Mouse (Mus musculus): ENCODE measurements around the gene Trnt1. TPM values are rescaled to one million over a fixed set of nuclear protein-coding genes. Genes with fewer than 3 reads are reported as not detected.
A peak's percentile ranks its signal among the peaks of the same experiment; 100 is the strongest.

Gene Trnt1
- polyA plus RNA-seq, 1 experiment from 2014 or later, result 65.8 TPM

- Histone ChIP-seq H3K36me3 (no peaks in the 10 kb centered on the region), H3K4me1 (replicated peaks) (no peaks in the 10 kb centered on the region), H3K27ac (no peak within 1 kb of the TSS), H3K4me2 (no peak within 1 kb of the TSS), H3K4me3 (no peak within 1 kb of the TSS), H3K9me3 (no peaks in the 10 kb centered on the region), H3K9ac (no peak within 1 kb of the TSS), H3K27me3 (no peaks in the 10 kb centered on the region)
- ATAC-seq (ENCODE audit: low FRiP score), result no peak
- 75% methylated on average over 6 of the region's 6 CpGs for WGBS
These were observed 20.0 kb upstream of the Trnt1 start, which contains the start of gene Il5ra for GRCm38 (mm10) chr6:106748887-106749388. Gene Il5ra (minus strand): TSS chr6:106749037.

- no peak overlapping the region for H3K9ac ChIP-seq
- no peak overlapping the region for H3K27ac ChIP-seq
- H3K4me3 ChIP-seq, result no peak overlapping the region
- no peaks in the 10 kb centered on the region for H3K4me1 ChIP-seq (replicated peaks)
- no peak for ATAC-seq (ENCODE audit: low FRiP score)
- no peaks in the 10 kb centered on the region for H3K27me3 ChIP-seq
- no peaks in the 10 kb centered on the region for H3K9me3 ChIP-seq
- 66% methylated on average over 7 of the region's 7 CpGs for WGBS
- no peaks in the 10 kb centered on the region for H3K36me3 ChIP-seq
- no peak overlapping the region for H3K4me2 ChIP-seq
These were observed 18.6 kb upstream of the Trnt1 start for GRCm38 (mm10) chr6:106750291-106750690.

GRCm38 (mm10) chr6:106758299-106758698 lies 10.6 kb upstream of the Trnt1 start:
- ATAC-seq (ENCODE audit: low FRiP score), result no peak

GRCm38 (mm10) chr6:106760473-106761218 lies 8.3 kb upstream of the Trnt1 start:
- no peaks in the 10 kb centered on the region for H3K9me3 ChIP-seq
- 88% methylated on average over 2 of the region's 3 CpGs for WGBS
- no peak overlapping the region for H3K27ac ChIP-seq
- no peaks in the 10 kb centered on the region for H3K36me3 ChIP-seq
- ATAC-seq (ENCODE audit: low FRiP score), result no peak
- H3K9ac ChIP-seq, result no peak overlapping the region
- H3K4me1 ChIP-seq (replicated peaks), result no peaks in the 10 kb centered on the region
- no peak overlapping the region for H3K4me2 ChIP-seq
- 0 out of 2 replicates have a peak, but pooled peaks cover 4% of the 10 kb centered on the region for H3K27me3 ChIP-seq
- H3K4me3 ChIP-seq, result no peak overlapping the region

More at GRCm38 (mm10) chr6:106758299-106758698, 10.6 kb upstream of the Trnt1 start:
- 88% methylated on average over 3 of the region's 3 CpGs for WGBS
- H3K9me3 ChIP-seq, result no peaks in the 10 kb centered on the region
- no peak overlapping the region for H3K4me2 ChIP-seq
- no peak overlapping the region for H3K4me3 ChIP-seq
- H3K9ac ChIP-seq, result no peak overlapping the region
- H3K4me1 ChIP-seq (replicated peaks), result no peaks in the 10 kb centered on the region
- no peak overlapping the region for H3K27ac ChIP-seq
- 0 out of 2 replicates have a peak, but pooled peaks cover 4% of the 10 kb centered on the region for H3K27me3 ChIP-seq
- H3K36me3 ChIP-seq, result no peaks in the 10 kb centered on the region

- no peak overlapping the region for H3K9ac ChIP-seq
- H3K4me3 ChIP-seq, result no peak overlapping the region
- WGBS, result 64% methylated on average over 1 of the region's 1 CpGs
- 0 out of 2 replicates have a peak, but pooled peaks cover 4% of the 10 kb centered on the region for H3K27me3 ChIP-seq
- no peaks in the 10 kb centered on the region for H3K4me1 ChIP-seq (replicated peaks)
- H3K4me2 ChIP-seq, result no peak overlapping the region
- H3K9me3 ChIP-seq, result no peaks in the 10 kb centered on the region
- no peaks in the 10 kb centered on the region for H3K36me3 ChIP-seq
- H3K27ac ChIP-seq, result no peak overlapping the region
- ATAC-seq (ENCODE audit: low FRiP score), result no peak
These were observed 7.4 kb upstream of the Trnt1 start for GRCm38 (mm10) chr6:106761486-106761885.

- Histone ChIP-seq H3K4me1 (replicated peaks) (peaks cover 12% of the 10 kb centered on the region), H3K4me3 (no peak overlapping the region), H3K36me3 (no peaks in the 10 kb centered on the region), H3K27ac (no peak overlapping the region), H3K9ac (no peak overlapping the region), H3K4me2 (no peak overlapping the region), H3K9me3 (no peaks in the 10 kb centered on the region), H3K27me3 (0 out of 2 replicates have a peak, but pooled peaks cover 3% of the 10 kb centered on the region)
- ATAC-seq (ENCODE audit: low FRiP score), result no peak
- WGBS, result 74% methylated on average over 1 of the region's 1 CpGs
These were observed 3.0 kb upstream of the Trnt1 start for GRCm38 (mm10) chr6:106765892-106766291.

GRCm38 (mm10) chr6:106766774-106767173 lies 2.1 kb upstream of the Trnt1 start:
- no peak overlapping the region for H3K9ac ChIP-seq
- H3K4me2 ChIP-seq, result no peak overlapping the region
- no peaks in the 10 kb centered on the region for H3K9me3 ChIP-seq
- 82% methylated on average over 4 of the region's 4 CpGs for WGBS
- peaks cover 12% of the 10 kb centered on the region for H3K4me1 ChIP-seq (replicated peaks)
- no peak overlapping the region for H3K4me3 ChIP-seq
- no peak for ATAC-seq (ENCODE audit: low FRiP score)
- no peaks in the 10 kb centered on the region for H3K36me3 ChIP-seq
- 0 out of 2 replicates have a peak, but pooled peaks cover 3% of the 10 kb centered on the region for H3K27me3 ChIP-seq
- no peak overlapping the region for H3K27ac ChIP-seq

GRCm38 (mm10) chr6:106769290-106769866 lies 458 bp downstream of the Trnt1 start:
- WGBS, result 1% methylated on average over 33 of the region's 33 CpGs
- ATAC-seq (ENCODE audit: low FRiP score), result peak; percentile 85; the same call in 1 of the 2 replicates
- H3K36me3 ChIP-seq, result peaks cover 22% of the 10 kb centered on the region
- H3K27me3 ChIP-seq, result 0 out of 2 replicates have a peak, but pooled peaks cover 3% of the 10 kb centered on the region
- no peaks in the 10 kb centered on the region for H3K9me3 ChIP-seq
- peak overlapping the region; percentile 75 for H3K9ac ChIP-seq
- peaks cover 12% of the 10 kb centered on the region for H3K4me1 ChIP-seq (replicated peaks)
- no peak overlapping the region for H3K27ac ChIP-seq
- H3K4me2 ChIP-seq, result peak overlapping the region; percentile 97
- H3K4me3 ChIP-seq, result peak overlapping the region; percentile 75

- peak overlapping the region; percentile 75 for H3K4me3 ChIP-seq
- no peak overlapping the region for H3K27ac ChIP-seq
- H3K4me1 ChIP-seq (replicated peaks), result peaks cover 12% of the 10 kb centered on the region
- ATAC-seq (ENCODE audit: low FRiP score), result no peak
- 57% methylated on average over 4 of the region's 4 CpGs for WGBS
- peaks cover 25% of the 10 kb centered on the region for H3K36me3 ChIP-seq
- no peaks in the 10 kb centered on the region for H3K9me3 ChIP-seq
- peak overlapping the region; percentile 97 for H3K4me2 ChIP-seq
- H3K9ac ChIP-seq, result peak overlapping the region; percentile 75
- 0 out of 2 replicates have a peak, but pooled peaks cover 3% of the 10 kb centered on the region for H3K27me3 ChIP-seq
These were observed 1.1 kb downstream of the Trnt1 start for GRCm38 (mm10) chr6:106770046-106770445.

- Histone ChIP-seq H3K27ac (no peak overlapping the region), H3K4me3 (no peak overlapping the region), H3K9me3 (no peaks in the 10 kb centered on the region), H3K4me1 (replicated peaks) (no peaks in the 10 kb centered on the region), H3K4me2 (no peak overlapping the region), H3K9ac (no peak overlapping the region), H3K27me3 (no peaks in the 10 kb centered on the region), H3K36me3 (peaks cover 50% of the 10 kb centered on the region)
- WGBS, result 90% methylated on average over 3 of the region's 3 CpGs
- ATAC-seq (ENCODE audit: low FRiP score), result no peak
These were observed 18.2 kb downstream of the Trnt1 start for GRCm38 (mm10) chr6:106787138-106787537.

GRCm38 (mm10) chr6:106791429-106791828 lies 22.5 kb downstream of the Trnt1 start:
- 96% methylated on average over 8 of the region's 8 CpGs for WGBS
- H3K9ac ChIP-seq, result no peak overlapping the region

GRCm38 (mm10) chr6:106792486-106792885 lies 23.6 kb downstream of the Trnt1 start:
- 92% methylated on average over 5 of the region's 5 CpGs for WGBS
- no peak for ATAC-seq (ENCODE audit: low FRiP score)
- no peaks in the 10 kb centered on the region for H3K4me1 ChIP-seq (replicated peaks)
- H3K9me3 ChIP-seq, result no peaks in the 10 kb centered on the region
- H3K4me3 ChIP-seq, result no peak overlapping the region
- no peaks in the 10 kb centered on the region for H3K27me3 ChIP-seq
- H3K9ac ChIP-seq, result no peak overlapping the region
- no peak overlapping the region for H3K4me2 ChIP-seq
- H3K27ac ChIP-seq, result no peak overlapping the region
- peaks cover 54% of the 10 kb centered on the region for H3K36me3 ChIP-seq

More at GRCm38 (mm10) chr6:106791429-106791828, 22.5 kb downstream of the Trnt1 start:
- no peaks in the 10 kb centered on the region for H3K27me3 ChIP-seq
- H3K4me3 ChIP-seq, result no peak overlapping the region
- H3K36me3 ChIP-seq, result peaks cover 64% of the 10 kb centered on the region
- no peaks in the 10 kb centered on the region for H3K9me3 ChIP-seq
- no peak overlapping the region for H3K27ac ChIP-seq
- no peaks in the 10 kb centered on the region for H3K4me1 ChIP-seq (replicated peaks)
- ATAC-seq (ENCODE audit: low FRiP score), result no peak
- no peak overlapping the region for H3K4me2 ChIP-seq
